Mouse (Mus musculus): ENCODE results near the gene Syne4. TPM values are rescaled to one million over a fixed set of nuclear protein-coding genes. Genes with fewer than 3 reads are reported as not detected.

Syne4 gene
- 10 to 100 TPM in 1 of 2 experiments, 1 to 10 TPM in 1; 9.4 to 14.2 TPM for total RNA-seq (2021)
- long read RNA-seq, experiment 1, result 0 reads
- long read RNA-seq, experiment 2, result 0 reads

DNA sequence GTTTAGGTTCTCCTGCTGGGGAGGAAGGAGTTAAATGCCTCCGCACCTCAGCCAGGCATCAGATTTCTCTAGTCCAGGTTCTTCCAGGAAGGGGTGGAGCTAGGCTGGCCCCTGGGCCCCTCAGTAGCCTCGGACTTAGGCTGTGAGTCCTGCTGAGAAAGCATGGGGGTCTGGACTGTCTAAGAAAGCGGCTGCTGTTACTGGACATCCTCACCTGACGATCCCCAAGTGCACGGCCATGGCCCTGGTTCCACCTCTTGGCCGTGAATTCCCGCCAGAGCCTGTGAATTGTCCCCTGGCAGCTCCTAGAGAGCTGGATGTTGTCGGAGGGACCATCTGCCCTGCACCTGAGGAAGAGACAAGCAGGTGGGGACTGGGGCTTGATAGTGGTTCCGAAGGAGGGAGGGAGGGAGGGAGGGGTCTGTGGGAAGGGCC lies at the start of gene Syne4:
Gene Syne4 (plus strand): TSS at position 87 of the 435 bp plus-strand sequence.
- DNase-seq (ENCODE audit: low spot score in 2 of 2), result no peak
- TF ChIP-seq CTCF (conservative IDR thresholded peaks at IDR 0.05), result no peak
- Histone ChIP-seq H3K4me3 (no peak within 1 kb of the TSS), H3K27ac (no peak within 1 kb of the TSS)

DNA sequence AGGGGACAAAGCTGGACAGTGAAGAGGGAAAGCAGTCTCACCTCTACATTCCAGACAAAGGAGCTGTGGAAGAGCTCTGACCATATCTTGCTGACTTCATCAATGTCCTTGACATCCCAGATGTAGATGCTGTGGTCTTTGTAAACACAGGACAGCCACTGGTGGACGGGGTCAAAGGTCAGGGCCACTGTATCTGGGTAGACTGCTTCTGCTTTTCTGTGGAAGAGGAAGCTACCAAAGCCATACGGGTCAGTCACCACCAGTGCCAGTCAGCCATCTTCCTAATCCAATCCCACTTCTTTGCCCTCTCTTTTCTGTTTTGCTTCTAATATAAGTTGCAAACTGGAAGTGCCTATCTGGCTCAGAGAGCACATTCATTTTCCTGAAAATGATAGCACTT lies 49.6 kb upstream of the Syne4 start:
- TF ChIP-seq CTCF (conservative IDR thresholded peaks at IDR 0.05), result no peak
- Histone ChIP-seq H3K4me3 (no peak overlapping the region), H3K27ac (no peak overlapping the region)
- DNase-seq (ENCODE audit: low spot score in 2 of 2), result no peak

GRCm38 (mm10) chr7:30265531-30265930 lies 49.1 kb upstream of the Syne4 start:
- no peak for TF ChIP-seq CTCF (conservative IDR thresholded peaks at IDR 0.05)
- DNase-seq (ENCODE audit: low spot score in 2 of 2), result no peak
- Histone ChIP-seq H3K4me3 (no peak overlapping the region), H3K27ac (no peak overlapping the region)

DNA sequence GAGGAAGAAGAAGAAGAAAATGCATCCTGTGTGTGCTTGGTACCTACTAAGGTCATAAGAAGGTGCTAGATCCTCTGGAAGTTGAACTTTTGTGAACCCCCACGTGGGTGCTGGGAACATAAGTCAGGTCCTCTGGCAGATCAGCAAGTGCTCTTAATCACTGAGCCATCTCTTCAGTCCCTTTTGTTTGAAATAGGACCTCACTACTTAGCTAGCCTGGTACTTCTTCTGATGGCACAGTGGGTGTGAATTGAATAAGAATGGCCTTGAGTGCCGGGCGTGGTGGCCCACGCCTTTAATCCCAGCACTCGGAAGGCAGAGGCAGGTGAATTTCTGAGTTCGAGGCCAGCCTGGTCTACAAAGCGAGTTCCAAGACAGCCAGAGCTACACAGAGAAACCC lies 48.7 kb upstream of the Syne4 start:
- no peak for TF ChIP-seq CTCF (conservative IDR thresholded peaks at IDR 0.05)
- no peak overlapping the region for H3K4me3 ChIP-seq
- no peak overlapping the region for H3K27ac ChIP-seq
- no peak for DNase-seq (ENCODE audit: low spot score in 2 of 2)

DNA sequence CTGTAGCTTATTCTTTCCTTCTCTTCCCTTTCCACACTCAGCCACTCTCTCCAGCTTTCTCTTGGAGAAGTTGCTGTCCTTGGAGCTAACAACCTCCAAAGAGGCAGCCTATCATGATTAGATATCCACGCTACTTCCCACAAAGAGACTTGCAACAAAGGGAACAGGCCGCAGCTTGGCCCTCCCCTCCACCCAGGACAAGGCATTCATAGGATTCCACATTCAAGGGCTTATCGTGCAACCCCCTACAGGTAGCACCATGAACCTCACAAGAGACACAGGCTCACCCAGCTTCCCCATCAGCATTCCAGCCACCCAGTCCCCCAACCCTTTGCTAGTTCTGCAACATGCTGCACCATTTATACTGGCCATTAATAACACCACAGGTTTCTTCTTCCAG lies 47.8 kb upstream of the Syne4 start:
- no peak overlapping the region for H3K27ac ChIP-seq
- no peak overlapping the region for H3K4me3 ChIP-seq
- no peak for TF ChIP-seq CTCF (conservative IDR thresholded peaks at IDR 0.05)
- no peak for DNase-seq (ENCODE audit: low spot score in 2 of 2)

DNA sequence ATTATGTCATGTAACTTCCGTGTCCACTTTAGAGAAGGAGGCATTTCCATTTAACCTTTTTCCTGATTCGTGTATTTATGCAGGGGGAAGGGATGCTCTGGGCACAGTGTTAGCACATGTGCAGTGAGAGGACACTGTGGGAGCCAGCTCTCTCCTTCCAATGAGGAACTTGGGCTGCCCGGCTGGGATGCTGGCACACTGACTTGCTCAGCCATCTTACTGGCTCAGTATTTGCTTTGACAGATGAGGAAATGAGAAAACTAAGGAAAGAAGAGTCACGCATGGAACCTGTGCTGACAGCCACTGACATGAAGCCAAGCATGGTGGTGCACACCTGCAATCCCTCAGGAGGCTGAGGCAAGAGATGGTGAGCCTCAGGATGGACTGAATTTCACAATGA lies 45.0 kb upstream of the Syne4 start:
- TF ChIP-seq CTCF (conservative IDR thresholded peaks at IDR 0.05), result no peak
- DNase-seq (ENCODE audit: low spot score in 2 of 2), result no peak
- no peak overlapping the region for H3K27ac ChIP-seq
- H3K4me3 ChIP-seq, result no peak overlapping the region

- TF ChIP-seq CTCF (conservative IDR thresholded peaks at IDR 0.05), result no peak
- H3K4me3 ChIP-seq, result no peak overlapping the region
- no peak for DNase-seq (ENCODE audit: low spot score in 2 of 2)
- H3K27ac ChIP-seq, result no peak overlapping the region
Measured at GRCm38 (mm10) chr7:30274383-30274782, 40.2 kb upstream of the Syne4 start.

- H3K4me3 ChIP-seq, result no peak overlapping the region
- DNase-seq (ENCODE audit: low spot score in 2 of 2), result no peak
- no peak overlapping the region for H3K27ac ChIP-seq
- no peak for TF ChIP-seq CTCF (conservative IDR thresholded peaks at IDR 0.05)
Measured at GRCm38 (mm10) chr7:30278911-30279310, 35.7 kb upstream of the Syne4 start.

- no peak for TF ChIP-seq CTCF (conservative IDR thresholded peaks at IDR 0.05)
- Histone ChIP-seq H3K4me3 (peak overlapping the region; percentile 86), H3K27ac (0 out of 2 replicates have a peak overlapping the region, but pooled peaks have one; percentile 95)
Measured at GRCm38 (mm10) chr7:30279536-30279935, 35.1 kb upstream of the Syne4 start.

DNA sequence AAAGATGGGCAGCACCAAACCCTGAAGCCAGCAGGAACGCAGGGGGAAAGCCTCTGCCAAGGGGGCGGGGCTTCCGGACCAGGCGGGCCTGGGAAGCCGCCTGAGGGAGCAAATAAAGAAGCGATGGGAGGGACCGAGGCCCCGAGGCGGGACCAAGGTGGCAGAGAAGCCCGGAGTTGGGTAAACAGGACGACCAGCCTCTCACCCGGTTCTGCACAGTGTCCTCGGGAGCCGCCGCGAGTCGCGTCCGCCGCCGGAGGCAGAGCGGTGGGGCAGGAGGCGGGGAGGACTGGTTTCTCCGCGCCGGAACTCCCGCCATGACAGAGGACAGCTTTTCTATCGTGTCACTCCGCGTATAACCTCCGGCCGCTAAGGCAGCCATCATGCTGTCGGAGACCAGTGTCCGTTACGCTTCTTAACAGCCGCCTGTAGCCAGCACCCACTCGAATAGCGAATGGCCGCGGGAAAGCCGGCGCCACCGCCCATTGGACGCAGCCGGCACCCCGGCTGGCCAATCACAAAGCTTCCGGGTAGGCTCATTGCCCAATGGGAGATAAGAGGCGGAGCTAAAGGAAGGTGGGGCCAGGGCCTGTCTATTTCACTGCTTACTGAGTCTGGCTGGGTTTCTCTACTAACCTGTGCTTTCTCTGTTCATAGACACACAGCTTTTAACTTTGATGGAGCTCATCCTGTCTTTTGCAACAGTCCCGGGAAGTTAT lies 34.5 kb upstream of the Syne4 start, which contains the start of the genes Thap8 and Wdr62:
Gene Thap8 (plus strand): TSS at position 144 of the 719 bp plus-strand sequence.
Gene Wdr62 (minus strand): TSS at position 469 of the 719 bp plus-strand sequence.
- peak; percentile 89 to 91 for DNase-seq (ENCODE audit: low spot score in 2 of 2)
- TF ChIP-seq CTCF (conservative IDR thresholded peaks at IDR 0.05), result no peak
- peak within 1 kb of the TSS; percentile 95 for H3K27ac ChIP-seq
- peak within 1 kb of the TSS; percentile 86 for H3K4me3 ChIP-seq

More at GRCm38 (mm10) chr7:30279536-30279935, 35.1 kb upstream of the Syne4 start:
- DNase-seq (ENCODE audit: low spot score in 2 of 2), result no peak

GRCm38 (mm10) chr7:30280670-30281138 lies 33.9 kb upstream of the Syne4 start:
- TF ChIP-seq CTCF (conservative IDR thresholded peaks at IDR 0.05), result no peak
- Histone ChIP-seq H3K4me3 (peak overlapping the region; percentile 86), H3K27ac (peak overlapping the region; percentile 95)
- DNase-seq (ENCODE audit: low spot score in 2 of 2), result peak; percentile 83 to 87

DNA sequence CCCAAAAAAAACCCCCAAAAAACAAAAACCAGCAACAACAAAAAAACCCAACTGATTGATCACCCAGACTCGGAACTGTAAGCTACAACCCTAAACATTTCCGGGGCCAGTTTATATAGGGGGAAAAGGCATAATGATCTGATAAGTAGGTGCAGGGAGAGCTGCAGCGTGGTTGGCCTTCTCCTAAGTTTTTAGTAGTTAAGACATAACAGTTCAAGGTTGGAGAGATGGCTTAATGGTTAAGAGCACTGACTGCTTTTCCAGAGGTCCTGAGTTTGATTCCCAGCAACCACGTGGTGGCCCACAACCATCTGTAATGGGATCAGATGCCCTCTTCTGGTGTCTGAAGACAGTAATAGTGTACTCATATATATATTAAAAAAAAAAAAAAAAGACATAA lies 33.1 kb upstream of the Syne4 start:
- Histone ChIP-seq H3K4me3 (no peak overlapping the region), H3K27ac (no peak overlapping the region)
- DNase-seq (ENCODE audit: low spot score in 2 of 2), result no peak
- TF ChIP-seq CTCF (conservative IDR thresholded peaks at IDR 0.05), result no peak

- DNase-seq (ENCODE audit: low spot score in 2 of 2), result no peak
- TF ChIP-seq CTCF (conservative IDR thresholded peaks at IDR 0.05), result no peak
- Histone ChIP-seq H3K27ac (no peak overlapping the region), H3K4me3 (no peak overlapping the region)
Measured at GRCm38 (mm10) chr7:30282740-30283139, 31.9 kb upstream of the Syne4 start.

Data from layer of hippocampus, adult 2 months (tissue).